Mouse (Mus musculus) testis, adult 2 months (tissue): ENCODE results near the gene Olfr1026.

Experiments used
- CTCF ChIP-seq: fragments of 200-500 bp; IDR thresholded peaks from 2 replicates; pipeline ENCODE4 v1.5.1; 2012; ENCODE audit warnings: low read depth, mild to moderate bottlenecking, inconsistent platforms, low read length, moderate library complexity; ENCODE audit not compliant: control insufficient read depth, insufficient read depth, insufficient replicate concordance
- POLR2A ChIP-seq: fragments of 200-500 bp; IDR thresholded peaks from 2 replicates; pipeline ENCODE4 v1.6.1; 2012; ENCODE audit warnings: low read depth, mild to moderate bottlenecking, inconsistent platforms, low read length, moderate library complexity; ENCODE audit not compliant: control insufficient read depth

- TF ChIP-seq CTCF: no peak
- TF ChIP-seq POLR2A: no peak
Measured at GRCm38 (mm10) chr2:85973595-85973994, 52.2 kb downstream of the Olfr1026 start, which contains the start of gene Olfr1029.
